Mouse (Mus musculus): Measurements from ENCODE around the gene Igf1r.

DNA sequence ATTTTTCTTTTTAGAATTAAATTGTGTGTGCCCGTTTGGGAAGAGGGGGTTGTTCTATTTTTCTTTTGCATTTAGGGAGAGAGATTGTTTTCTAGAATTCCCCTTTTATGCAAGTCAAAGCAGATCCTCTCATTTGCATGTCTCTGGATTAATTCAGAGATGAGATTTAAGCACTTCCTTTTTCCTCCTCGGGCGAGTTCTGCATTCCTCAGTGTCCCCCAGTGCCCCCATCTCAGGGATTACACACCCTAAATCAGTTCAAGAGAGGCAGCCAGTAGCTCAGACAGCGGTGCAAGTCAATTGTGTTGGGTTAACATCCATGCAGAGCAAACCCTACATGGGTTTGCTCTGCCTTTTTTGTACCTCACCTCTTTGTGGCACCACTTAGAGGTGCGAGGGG lies 261.2 kb downstream of the Igf1r start:
- no peak for TF ChIP-seq CTCF (IDR thresholded peaks at IDR 0.05; ENCODE audit: control insufficient read depth, insufficient read depth, insufficient read length)
- TF ChIP-seq CEBPB (IDR thresholded peaks at IDR 0.05; ENCODE audit: low read depth) = no peak
- no peak for TF ChIP-seq MYOG (IDR thresholded peaks at IDR 0.05; ENCODE audit: control insufficient read depth, extremely low read depth, insufficient read length)
- no peak for TF ChIP-seq MAX (IDR thresholded peaks at IDR 0.05)
- no peak for TF ChIP-seq USF1 (IDR thresholded peaks at IDR 0.05; ENCODE audit: low read depth)
- TF ChIP-seq MYOD1 (IDR thresholded peaks at IDR 0.05; ENCODE audit: control insufficient read depth, insufficient read length, low read depth) = no peak
- TF ChIP-seq FOSL1 (IDR thresholded peaks at IDR 0.05; ENCODE audit: insufficient read depth, low read length, poor library complexity, severe bottlenecking) = no peak
